Mouse (Mus musculus) hindbrain, postnatal 0 days (tissue): ENCODE data around the gene Ndc1. TPM values are rescaled to one million over a fixed set of nuclear protein-coding genes. Genes with fewer than 3 reads are reported as not detected.

Experiments used
- ATAC-seq: fragments of 200-750 bp; cut with Nextera tagmentation; 2 replicates; pipeline ENCODE4 v1.8.0; 2017; ENCODE audit warnings: mild to moderate bottlenecking, moderate TSS enrichment, moderate library complexity
- DNase-seq: peaks from one replicate; pipeline ENCODE4 v3.0.0-alpha.2; 2015; ENCODE audit warnings: low spot score
- H3K27ac ChIP-seq: fragments of 300-500 bp; sonication (generic); 2 replicates; pipeline ENCODE4 v1.5.1; 2014; ENCODE audit warnings: mild to moderate bottlenecking
- H3K27me3 ChIP-seq: fragments of 300-500 bp; sonication (generic); 2 replicates; pipeline ENCODE4 v1.6.1; 2014; ENCODE audit warnings: low read length, mixed read lengths; ENCODE audit not compliant: insufficient read depth
- H3K36me3 ChIP-seq: fragments of 300-500 bp; sonication (generic); 2 replicates; pipeline ENCODE4 v1.6.1; 2014; ENCODE audit warnings: low read length, mixed read lengths; ENCODE audit not compliant: insufficient read depth
- H3K4me1 ChIP-seq: fragments of 300-500 bp; sonication (generic); 2 replicates; pipeline ENCODE4 v1.6.1; 2014; ENCODE audit warnings: antibody characterized with exemption, low read length, mixed read lengths; ENCODE audit not compliant: insufficient read depth
- H3K4me2 ChIP-seq: fragments of 300-500 bp; sonication (generic); 2 replicates; pipeline ENCODE4 v1.6.1; 2014; ENCODE audit warnings: low read depth, mild to moderate bottlenecking, low read length, moderate library complexity, mixed read lengths
- H3K4me3 ChIP-seq: fragments of 300-500 bp; sonication (generic); 2 replicates; pipeline ENCODE4 v1.5.1; 2014; ENCODE audit warnings: low read length
- H3K9ac ChIP-seq: fragments of 300-500 bp; sonication (generic); replicated peaks from 2 replicates; pipeline ENCODE4 v1.6.1; 2014; ENCODE audit warnings: mild to moderate bottlenecking, low read length, moderate library complexity, mixed read lengths
- H3K9me3 ChIP-seq: fragments of 300-500 bp; sonication (generic); 2 replicates; pipeline ENCODE4 v1.6.1; 2016; ENCODE audit warnings: low read length, mixed read lengths
- CTCF ChIP-seq: IDR thresholded peaks from 2 replicates; pipeline ENCODE4 v1.5.1; 2016; ENCODE audit warnings: antibody characterized with exemption, control low read depth, low read depth
- WGBS: fragments of 180-500 bp; shearing (Covaris S2); extraction: QIAGEN DNeasy Blood & Tissue Kit; methylation state at CpG from one replicate; pipeline ENCODE4 v1.1.7; 2014; 5-methylcytosine and 5-hydroxymethylcytosine counted together
- polyA plus RNA-seq: library from polyadenylated mRNA; unstranded; fragments of >200 nt; fragmentation: Nextera tagmentation; extraction: Ambion mirVana; gene quantifications from 2 replicates; pipeline ENCODE4 v1.2.1, GENCODE M21; 2015
- total RNA-seq: library from RNA; depleted of rRNA; stranded (reverse); fragments of >200 nt; gene quantifications from 2 replicates; pipeline ENCODE4 v1.2.3, GENCODE M21; 2014; rRNA removed

Gene Ndc1
- total RNA-seq (28.2 and 34.8 TPM in 2 replicates), polyA plus RNA-seq (17.5 and 19.4 TPM in 2 replicates)

DNA sequence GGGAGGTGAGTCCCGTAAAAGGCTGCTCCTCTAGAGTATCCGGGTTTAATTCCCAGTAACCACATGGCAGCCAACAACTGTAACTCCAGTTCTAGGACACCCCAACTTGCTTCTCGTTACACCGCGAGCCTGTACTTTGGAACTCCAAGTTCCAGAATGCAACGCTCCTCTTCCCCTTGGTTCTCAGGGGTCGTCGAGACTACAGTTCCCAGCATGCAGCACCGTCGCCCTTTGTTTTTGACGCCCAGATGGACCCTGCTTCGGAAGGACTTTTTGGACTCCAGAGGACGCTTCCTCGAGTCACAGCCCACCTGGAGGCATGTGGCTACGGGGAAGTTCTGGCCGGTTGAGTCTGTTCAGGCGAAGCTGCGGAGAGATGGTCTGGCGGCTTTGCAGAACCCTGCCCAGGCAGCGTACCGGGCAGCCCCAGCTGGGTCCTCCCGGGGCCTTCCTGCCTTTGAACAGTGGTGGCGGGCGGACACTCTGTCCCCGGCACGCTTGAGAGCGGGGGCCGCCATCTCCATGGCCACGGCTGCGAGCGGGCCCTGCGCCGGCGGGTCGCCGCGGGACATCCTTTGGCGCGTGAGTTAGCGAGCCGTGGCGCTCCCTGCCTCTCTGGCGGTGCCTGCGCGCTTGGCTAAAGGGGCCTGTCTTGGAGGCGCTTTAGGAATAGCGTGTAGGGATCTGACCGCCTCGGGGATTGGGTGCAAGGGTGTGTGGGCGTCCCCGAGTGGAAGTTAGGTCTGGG lies at the start of gene Ndc1:
Gene Ndc1, plus strand, starts transcription at position 218 of the 748 bp plus-strand sequence.
- under 1% methylated on average over 51 of the region's 51 CpGs for WGBS
- Histone ChIP-seq H3K4me3 (peak within 1 kb of the TSS; percentile 71), H3K36me3 (no peaks in the 10 kb centered on the region; the same call in 1 of the 2 replicates), H3K4me2 (peak within 1 kb of the TSS; percentile 63), H3K4me1 (no peaks in the 10 kb centered on the region), H3K27ac (peak within 1 kb of the TSS; percentile 92), H3K9me3 (no peaks in the 10 kb centered on the region), H3K9ac (peak within 1 kb of the TSS; percentile 87), H3K27me3 (no peaks in the 10 kb centered on the region)
- DNase-seq, result peak; percentile 93
- TF ChIP-seq CTCF, result peak; percentile 10; the same call in 1 of the 2 replicates
- ATAC-seq, result peak; percentile 99

DNA sequence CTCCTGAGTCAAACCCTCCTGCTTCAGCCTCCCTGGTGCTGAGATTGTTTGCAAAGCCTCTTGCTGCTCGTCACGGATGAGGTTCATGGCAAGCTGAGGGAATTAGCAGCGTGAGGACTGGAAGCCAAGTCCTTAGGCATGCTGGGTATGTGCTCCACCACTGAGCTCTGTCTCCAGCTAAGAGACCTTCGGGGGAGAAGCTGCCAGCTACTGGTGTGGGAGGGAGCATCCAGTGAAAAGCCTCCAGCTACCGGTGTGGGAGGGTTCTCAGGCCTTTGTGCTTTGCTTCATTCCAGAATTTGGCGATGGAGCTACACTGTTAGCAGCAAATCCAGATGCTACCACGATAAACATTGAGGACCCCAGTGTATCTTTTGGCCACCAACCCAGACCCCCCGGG lies 48.9 kb upstream of the Ndc1 start:
- no peaks in the 10 kb centered on the region for H3K9me3 ChIP-seq
- H3K27me3 ChIP-seq, result no peaks in the 10 kb centered on the region
- TF ChIP-seq CTCF, result no peak
- DNase-seq (no peak), ATAC-seq (no peak)
- no peak overlapping the region for H3K4me3 ChIP-seq
- H3K36me3 ChIP-seq, result peaks cover 13% of the 10 kb centered on the region
- H3K27ac ChIP-seq, result no peak overlapping the region
- 0 out of 2 replicates have a peak, but pooled peaks cover 4% of the 10 kb centered on the region for H3K4me1 ChIP-seq
- no peak overlapping the region for H3K4me2 ChIP-seq
- no peak overlapping the region for H3K9ac ChIP-seq
- WGBS, result 80% methylated on average over 8 of the region's 8 CpGs

DNA sequence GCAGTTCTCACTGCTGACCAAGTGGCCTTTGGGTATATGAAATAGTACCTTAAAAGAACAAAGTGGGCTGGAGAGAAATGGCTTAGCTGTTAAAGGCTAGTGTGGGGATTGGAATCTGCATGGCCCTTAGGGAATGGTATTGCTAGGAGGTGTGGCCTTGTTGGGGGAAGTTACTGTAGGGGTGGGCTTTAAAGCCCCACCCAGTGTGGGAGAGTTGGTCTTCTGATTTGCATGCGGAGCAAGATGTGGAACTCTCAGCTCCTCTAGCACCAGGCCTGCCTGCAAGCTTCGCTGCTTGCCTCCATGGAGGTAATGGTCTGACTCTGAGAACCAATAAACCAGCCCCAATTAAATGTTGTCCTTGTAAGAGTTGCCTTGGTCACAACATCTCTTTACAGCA lies 46.5 kb upstream of the Ndc1 start:
- no peak overlapping the region for H3K9ac ChIP-seq
- DNase-seq (no peak), ATAC-seq (no peak)
- H3K27me3 ChIP-seq, result no peaks in the 10 kb centered on the region
- no peak overlapping the region for H3K4me2 ChIP-seq
- H3K4me3 ChIP-seq, result no peak overlapping the region
- no peak for TF ChIP-seq CTCF
- no peak overlapping the region for H3K27ac ChIP-seq
- no peaks in the 10 kb centered on the region for H3K9me3 ChIP-seq
- WGBS, result 75% methylated on average over 2 of the region's 2 CpGs
- no peaks in the 10 kb centered on the region for H3K4me1 ChIP-seq
- peaks cover 16% of the 10 kb centered on the region for H3K36me3 ChIP-seq

DNA sequence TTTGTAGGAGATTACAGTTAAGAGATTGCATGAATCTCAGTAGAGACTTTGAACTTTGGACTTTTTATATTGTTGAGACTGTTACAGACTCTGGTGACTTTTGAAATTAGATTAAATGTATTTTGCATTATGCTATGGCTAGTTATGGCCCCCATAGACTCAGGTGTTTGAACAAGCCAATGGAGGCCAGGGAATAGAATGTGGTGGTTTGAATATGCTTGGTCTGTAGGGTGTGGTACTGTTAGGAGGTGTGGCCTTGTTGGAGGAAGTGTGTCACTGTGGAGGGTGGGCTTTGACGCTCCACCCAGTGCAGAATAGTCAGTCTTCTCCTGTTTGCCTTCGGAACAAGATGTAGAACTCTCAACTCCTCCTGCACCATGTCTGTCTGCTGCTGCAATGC lies 44.5 kb upstream of the Ndc1 start:
- WGBS, result 95% methylated on average over 2 of the region's 2 CpGs

DNA sequence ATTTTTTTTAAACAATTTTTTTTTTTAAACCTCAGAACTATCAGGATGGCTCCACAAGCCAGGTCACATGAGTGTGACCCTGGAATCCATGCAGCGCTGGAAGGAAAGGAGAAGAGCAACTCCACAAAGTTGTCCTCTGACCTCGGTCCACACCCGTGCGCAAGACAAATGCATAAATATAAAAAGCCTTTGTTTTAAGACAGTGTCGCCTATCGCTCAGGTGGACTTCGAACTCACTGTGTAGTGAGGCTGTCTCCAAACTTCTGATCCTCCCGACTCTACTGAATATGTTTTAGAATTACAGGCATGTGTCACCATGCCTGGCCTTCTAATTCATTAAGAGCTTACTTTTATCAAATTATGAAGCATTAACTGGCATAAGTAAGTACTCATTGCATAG lies 39.1 kb upstream of the Ndc1 start:
- H3K4me3 ChIP-seq, result no peak overlapping the region
- H3K4me1 ChIP-seq, result no peaks in the 10 kb centered on the region
- H3K9me3 ChIP-seq, result no peaks in the 10 kb centered on the region
- no peak overlapping the region for H3K9ac ChIP-seq
- H3K36me3 ChIP-seq, result peaks cover 9% of the 10 kb centered on the region; the same call in 1 of the 2 replicates
- WGBS, result 93% methylated on average over 8 of the region's 8 CpGs
- no peak for TF ChIP-seq CTCF
- ATAC-seq, result no peak
- H3K4me2 ChIP-seq, result no peak overlapping the region
- no peaks in the 10 kb centered on the region for H3K27me3 ChIP-seq
- no peak for DNase-seq
- no peak overlapping the region for H3K27ac ChIP-seq

More for the DNA sequence above, 44.5 kb upstream of the Ndc1 start:
- Histone ChIP-seq H3K9ac (no peak overlapping the region), H3K9me3 (no peaks in the 10 kb centered on the region), H3K4me2 (no peak overlapping the region), H3K4me3 (no peak overlapping the region), H3K27ac (no peak overlapping the region), H3K4me1 (no peaks in the 10 kb centered on the region), H3K36me3 (peaks cover 21% of the 10 kb centered on the region), H3K27me3 (no peaks in the 10 kb centered on the region)
- TF ChIP-seq CTCF, result no peak
- DNase-seq (no peak), ATAC-seq (no peak)

DNA sequence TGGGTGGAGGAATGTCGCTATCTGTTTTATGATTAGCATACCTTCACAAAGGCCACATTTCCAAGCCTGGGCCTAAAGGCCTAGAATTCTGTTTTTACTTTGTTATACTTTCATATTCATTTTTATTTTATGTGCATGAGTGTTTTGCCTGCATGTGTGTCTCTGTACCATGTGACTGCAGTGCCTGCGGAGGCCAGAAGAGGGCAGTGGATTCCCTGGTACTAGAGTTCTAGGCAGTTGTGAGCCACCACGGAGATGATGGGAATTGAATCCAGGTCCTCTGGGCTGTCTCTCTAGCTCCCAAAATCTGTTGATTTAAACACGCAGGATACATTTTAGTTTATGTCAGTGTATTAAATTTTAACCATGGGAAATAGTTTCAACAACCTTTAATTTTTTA lies 34.1 kb upstream of the Ndc1 start:
- H3K4me2 ChIP-seq, result no peak overlapping the region
- H3K4me1 ChIP-seq, result no peaks in the 10 kb centered on the region
- no peak overlapping the region for H3K9ac ChIP-seq
- ATAC-seq, result no peak
- no peaks in the 10 kb centered on the region for H3K9me3 ChIP-seq
- no peak overlapping the region for H3K4me3 ChIP-seq
- WGBS, result 95% methylated on average over 4 of the region's 4 CpGs
- no peaks in the 10 kb centered on the region for H3K27me3 ChIP-seq
- peak; percentile 30 for TF ChIP-seq CTCF
- H3K36me3 ChIP-seq, result peaks cover 5% of the 10 kb centered on the region; the same call in 1 of the 2 replicates
- H3K27ac ChIP-seq, result no peak overlapping the region
- DNase-seq, result no peak

DNA sequence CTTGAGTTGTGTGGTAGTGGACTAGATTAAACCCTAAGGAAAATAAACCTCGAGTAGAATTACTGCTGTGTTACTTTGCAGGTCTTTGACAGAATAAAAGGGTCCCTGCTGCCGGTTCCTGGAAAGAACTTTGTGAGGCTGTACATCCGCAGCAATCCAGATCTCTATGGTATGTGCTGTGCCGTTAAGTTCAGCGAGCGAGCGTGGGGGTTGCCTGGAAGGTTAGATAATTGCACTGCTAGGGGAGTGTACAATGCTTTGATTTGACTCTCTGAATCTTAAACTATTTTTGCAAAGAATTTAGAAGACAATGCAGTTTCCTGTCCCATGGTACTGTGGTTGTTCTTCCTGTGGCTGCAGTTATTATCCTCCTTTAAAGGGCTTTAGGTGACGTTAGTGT lies 31.2 kb upstream of the Ndc1 start:
- 81% methylated on average over 8 of the region's 8 CpGs for WGBS
- Histone ChIP-seq H3K27ac (no peak overlapping the region), H3K27me3 (no peaks in the 10 kb centered on the region), H3K9me3 (no peaks in the 10 kb centered on the region), H3K4me2 (no peak overlapping the region), H3K9ac (no peak overlapping the region), H3K36me3 (peaks cover 5% of the 10 kb centered on the region; the same call in 1 of the 2 replicates), H3K4me1 (0 out of 2 replicates have a peak, but pooled peaks cover 3% of the 10 kb centered on the region), H3K4me3 (no peak overlapping the region)
- no peak for ATAC-seq
- no peak for TF ChIP-seq CTCF
- no peak for DNase-seq
